Mouse (Mus musculus) c-Kit-positive CD71-negative TER-119-negative erythroid progenitor cells, embryonic 14.5 days (primary cell): ENCODE data around the gene Sec31a.
A peak's percentile ranks its signal among the peaks of the same experiment; 100 is the strongest.

Experiments
- DNase-seq: peaks from one replicate; pipeline ENCODE4 v3.0.0-alpha.2; 2013; ENCODE audit warnings: low read depth

Gene Sec31a

DNA sequence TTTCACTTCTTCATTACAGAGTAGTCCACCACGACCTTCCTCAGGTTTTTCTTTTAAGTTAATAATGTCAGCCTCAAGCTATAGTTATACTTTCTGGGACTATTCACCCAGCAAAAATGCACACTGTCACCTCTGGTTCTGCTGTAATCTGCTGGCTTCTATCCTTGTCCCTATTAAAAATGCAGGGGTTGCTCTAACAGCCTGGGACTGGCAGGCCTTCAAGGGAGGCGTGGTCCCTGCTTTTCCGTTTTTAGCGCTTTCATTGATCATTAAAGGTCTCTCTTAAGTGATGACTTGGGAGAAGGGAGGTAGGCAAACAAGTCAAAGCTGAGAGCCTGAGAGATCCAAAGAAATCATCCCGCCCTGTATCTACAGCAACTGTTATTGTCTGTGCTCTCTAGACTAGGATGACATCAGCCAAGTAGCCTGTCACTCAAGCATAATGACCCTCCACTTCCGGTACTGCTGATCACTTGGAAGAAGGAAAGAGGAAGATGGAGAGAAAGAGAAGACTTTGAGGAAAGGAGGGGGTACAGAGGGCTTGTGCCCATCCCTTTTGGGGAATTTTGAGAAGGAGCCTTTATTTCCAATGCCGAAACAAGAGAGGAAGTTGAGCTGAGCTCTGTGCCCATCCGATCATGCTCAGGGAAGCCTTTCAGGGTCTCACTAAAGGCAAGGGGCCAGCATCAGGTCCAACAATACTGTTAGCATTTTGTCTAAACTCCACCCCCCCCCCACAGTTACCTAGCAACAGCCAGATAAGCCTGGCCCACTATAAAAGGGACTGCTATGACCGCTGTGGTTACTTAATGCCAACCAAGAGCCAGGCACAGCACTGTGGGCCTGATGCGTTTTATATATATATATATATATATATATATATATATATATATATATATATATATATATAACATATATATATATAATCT, 66.5 kb downstream of the Sec31a start:
- DNase-seq = no peak

DNA sequence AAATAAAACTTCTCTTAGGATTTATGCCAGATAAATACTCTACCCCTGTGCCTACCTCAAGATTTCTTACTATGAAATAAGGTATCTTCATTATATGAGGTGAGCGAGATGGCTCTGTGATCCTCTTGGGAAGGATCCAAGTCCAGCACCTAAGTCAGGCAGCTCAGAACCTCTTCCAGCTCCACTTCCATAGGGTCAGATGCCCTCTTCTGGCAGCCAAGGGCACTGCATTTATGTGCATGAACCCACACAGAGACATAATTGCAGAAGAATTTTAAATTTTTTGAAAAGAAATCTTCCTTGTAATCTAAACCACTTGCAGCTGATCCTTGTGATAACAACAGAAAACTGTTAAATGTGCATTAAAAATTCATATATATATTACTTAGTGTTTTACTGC, 70.9 kb downstream of the Sec31a start:
- DNase-seq = no peak

DNA sequence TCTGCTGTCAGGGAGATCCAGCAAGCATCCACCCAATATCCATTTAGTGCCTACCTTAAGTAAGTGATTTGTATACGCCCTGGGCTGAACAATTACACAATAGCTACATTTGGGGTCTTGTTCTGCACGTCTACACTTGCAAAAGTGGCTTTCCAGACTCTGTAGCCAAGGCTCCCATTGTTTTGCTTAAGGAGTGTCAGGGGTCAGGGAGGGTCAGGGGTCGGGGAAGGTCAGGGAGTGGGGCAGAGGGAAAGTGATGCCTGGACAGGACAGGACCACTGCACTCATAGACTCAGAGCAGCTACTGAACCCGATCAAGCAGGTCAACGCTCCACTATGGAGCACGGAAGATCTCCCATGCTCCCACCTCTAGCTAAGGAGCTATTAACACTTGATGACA, 72.9 kb downstream of the Sec31a start:
- DNase-seq = no peak

DNA sequence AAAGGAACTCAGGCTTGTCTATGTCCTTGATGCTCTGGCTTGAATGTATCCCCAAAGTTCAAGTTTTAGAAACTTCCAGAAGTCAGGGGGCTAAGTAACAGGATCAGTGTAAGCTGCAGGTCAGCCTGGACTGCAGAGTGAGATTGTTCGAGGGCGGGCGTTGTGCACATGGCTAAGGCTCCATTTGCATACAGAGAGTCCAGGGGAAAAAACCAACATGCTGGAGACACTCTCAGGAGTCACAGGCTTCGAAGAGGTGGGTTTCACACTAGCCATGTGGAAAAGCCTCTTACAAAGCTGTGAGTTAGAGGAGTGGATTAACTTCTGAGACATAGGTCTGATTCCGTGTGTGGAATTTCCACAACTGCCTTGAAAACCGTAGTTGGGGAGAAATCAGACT, 73.6 kb downstream of the Sec31a start:
- no peak for DNase-seq

DNA sequence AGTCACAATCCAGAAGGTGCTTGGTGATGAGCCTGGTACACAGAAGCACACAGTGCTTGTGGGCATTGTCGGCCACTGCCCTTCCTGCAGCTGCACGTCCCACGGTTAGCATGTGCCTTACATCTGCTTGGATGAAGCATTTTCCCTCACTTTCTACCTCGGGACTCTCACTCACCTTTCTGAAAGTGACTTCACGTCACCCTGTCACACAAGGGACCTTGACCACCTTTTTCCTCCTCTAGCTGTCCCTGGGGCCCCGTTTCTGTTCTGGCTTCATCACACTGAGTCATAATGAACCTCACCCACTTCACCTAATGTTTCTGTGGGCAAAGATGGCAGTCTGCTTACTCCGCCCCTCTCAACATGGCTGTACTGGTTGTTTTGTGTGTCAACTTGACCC, 75.0 kb downstream of the Sec31a start:
- no peak for DNase-seq

DNA sequence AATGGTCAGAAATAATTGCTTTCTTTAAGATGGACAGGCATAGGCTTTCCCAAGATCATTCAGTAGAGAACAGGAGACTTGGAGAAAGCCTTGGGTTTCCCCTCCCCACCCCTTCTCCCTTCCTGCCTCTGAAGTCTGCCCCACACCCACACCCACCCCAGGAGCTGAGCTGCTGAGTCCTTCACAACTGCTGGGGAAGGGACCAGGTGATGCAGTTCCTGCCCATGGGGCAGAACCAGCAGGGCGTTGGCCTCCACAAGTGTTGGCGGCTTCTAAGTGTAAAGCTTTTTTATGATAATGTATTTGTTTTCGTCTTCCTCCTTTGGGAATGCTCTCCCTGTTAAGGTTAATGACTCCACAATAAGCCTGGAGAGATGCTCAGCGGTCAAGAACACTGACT, 78.2 kb downstream of the Sec31a start:
- DNase-seq = no peak

DNA sequence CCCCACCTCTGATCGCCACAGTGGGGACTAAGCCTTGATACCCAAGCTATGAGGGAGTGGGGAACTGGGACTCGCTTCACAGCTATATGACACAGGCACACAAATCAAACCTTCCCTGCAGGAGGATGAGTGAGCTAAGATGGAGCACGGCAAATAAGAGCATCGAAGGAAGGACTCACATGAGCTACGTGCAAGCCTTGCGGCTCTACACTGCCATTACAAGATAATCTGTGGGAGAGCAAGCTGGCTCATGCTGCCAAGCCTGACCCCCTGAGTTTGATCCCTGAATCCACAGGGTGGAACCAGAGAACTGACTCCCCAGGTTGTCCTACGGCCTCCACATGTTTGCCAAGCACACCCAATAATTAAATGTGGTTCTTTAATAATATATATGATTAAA, 79.2 kb downstream of the Sec31a start:
- DNase-seq = no peak

DNA sequence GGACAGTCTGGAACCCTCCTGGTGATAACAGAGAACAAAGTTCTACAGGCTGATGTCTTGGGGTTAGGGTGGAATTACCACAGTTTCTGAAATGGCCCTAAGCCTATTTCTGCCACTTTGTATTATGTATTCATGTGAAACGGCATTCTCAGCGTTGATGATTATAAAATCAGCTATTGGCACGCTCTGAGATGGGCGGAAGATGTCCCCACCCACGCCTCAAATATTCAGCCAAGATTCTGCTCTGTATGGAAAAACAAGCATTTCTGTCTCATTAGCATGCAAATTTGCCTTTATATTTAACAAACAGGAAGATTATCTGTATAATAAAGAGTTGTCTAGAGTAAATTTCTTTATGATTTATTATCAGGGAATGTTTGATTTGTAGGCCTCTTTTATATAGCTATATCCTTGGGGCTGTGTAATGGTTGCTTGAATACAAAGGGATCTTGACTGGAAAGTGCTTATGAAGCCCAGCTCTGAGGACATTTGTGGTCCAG, 80.4 kb downstream of the Sec31a start:
- DNase-seq = no peak

DNA sequence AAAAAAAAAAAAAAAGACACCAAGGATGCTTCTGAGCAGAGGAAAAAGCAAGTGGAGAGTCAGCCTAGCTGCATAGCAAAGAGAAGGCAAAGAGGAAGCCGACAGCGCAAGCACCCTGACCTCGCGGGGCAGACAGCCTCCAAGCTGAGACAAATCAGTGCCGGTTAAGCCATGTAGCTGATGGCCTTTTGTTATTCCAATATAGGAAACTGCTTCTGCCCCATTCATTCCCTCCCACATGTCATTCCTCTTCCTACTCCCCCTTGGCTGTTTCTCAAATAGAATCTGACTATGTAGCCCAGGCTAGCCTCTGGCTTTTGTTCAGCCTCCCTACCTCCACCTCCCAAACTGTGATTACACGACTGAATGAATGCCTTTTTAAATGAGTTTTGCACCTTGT, 81.3 kb downstream of the Sec31a start:
- DNase-seq = no peak

DNA sequence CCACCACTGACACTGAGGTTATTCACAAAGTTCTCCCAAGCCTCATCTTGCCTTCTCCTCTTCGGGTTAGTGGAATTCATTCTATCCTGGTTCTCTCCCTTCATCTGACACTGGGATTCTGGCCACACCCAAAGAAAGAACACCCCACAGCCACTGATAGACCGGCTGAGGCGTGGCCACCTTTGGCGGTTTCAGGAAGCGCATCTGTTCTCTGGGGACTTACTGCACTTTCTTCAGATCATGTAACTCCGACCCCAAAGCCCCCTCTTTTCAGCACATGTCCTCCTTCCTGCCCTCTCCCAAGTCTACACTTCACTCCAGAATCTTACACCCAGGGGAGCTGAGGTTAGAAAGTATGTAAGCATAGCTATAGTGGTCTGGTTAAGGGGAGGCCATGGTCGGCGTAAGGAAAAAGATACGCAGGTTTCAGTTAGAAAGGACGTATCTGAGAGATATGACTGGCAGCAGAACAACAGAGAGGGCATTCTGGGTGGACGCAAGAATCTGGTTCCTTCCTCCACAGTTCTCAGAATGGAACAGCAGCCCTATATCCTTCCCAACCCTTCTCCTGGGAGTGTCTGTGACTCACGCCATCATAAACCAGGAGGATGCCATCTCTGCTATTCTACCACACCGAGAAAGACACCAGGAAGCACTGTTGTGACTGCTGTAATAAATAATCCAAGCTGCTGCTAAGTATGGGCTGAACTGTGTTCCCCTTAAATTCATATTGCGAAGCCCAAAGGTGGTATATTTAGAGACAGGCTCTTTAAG, 82.2 kb downstream of the Sec31a start:
- DNase-seq = no peak

DNA sequence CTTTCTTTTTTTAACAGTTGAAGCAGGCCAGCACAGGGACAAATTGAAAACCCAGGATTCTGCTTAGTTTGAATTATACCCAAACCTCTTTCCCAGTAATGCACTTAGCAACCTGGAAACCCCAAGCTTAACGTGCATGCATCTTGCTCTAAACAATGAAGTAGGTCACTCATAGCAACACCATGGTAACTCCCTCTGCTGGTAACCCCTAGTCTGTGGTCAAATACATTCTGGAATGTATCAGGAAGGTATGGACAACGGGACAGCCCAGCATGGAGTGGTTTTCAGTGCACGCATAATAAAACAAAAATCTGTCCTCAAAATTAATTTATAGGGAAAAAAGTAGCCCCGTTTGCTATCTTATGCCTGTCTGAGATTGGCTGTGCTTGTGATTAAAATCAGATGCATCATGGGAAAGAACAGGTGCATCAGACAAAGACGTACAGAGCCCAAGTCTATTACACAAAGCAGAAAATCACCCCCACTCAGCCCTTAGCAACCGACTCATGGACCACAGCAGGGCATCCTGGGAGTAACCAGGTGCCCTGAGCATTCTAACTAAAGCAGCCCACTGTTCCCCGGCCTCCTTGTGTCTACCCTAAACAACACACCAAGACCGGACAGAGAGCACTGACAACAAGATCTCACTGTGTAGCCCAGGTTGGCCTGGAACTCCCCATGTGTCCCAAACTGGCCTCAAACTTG, 83.6 kb downstream of the Sec31a start:
- DNase-seq = no peak

DNA sequence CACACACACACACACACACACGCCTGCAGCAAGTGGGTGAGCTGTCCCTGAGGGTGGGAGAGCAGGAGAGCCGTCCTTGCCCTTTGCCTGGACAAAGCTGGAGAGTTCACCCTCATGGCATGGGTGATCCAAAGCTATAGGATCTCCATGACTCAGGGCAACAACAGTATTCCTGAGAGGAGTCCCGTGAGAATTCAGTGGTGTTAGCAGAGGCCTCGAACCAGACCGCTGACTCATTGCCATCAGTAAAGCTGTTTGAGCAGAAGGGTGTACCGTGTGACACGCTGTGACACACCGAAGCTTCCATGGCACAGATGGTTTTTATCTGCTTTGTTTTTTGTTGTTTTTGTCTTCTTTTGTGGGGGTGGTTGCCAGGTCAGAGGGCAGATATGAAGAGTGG, 84.4 kb downstream of the Sec31a start:
- no peak for DNase-seq

DNA sequence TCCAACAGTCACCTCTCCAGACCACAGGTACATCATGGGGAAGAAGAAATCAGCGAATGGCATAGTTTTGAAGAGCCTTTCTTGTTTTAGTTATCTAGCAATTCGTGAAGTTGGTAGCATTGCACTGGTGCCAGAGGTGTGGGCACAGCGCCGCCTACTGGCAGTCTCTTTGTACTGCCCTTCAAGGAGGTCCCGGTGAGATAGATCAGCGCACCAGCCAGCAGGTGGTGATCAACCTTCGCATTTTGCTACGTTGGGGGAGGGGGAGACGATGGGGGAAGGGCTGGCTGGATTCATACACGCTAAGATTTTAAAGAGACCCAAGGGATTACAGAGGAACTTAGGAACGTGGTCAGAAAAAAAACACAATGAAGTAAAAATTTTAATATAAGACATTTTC, 94.0 kb downstream of the Sec31a start:
- DNase-seq = peak; percentile 75

DNA sequence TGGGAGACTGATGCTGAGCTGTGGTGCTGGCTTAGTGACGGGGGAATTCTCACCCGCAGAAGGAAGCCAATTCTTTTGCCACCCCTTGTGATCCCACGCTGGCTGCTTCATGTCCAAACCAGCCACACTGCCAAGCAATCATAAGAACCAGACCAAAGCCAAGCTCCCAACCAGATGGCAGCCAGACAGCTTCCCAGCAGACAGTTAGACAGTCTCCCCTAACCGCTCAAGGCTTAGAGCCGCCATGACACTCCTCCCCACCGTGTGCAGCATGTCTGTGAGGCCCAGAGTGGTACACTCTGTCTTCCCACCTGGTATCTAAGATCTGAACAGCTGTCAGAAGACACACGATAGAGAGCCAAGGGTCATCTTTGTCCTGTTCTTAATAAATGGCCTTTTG, 98.2 kb downstream of the Sec31a start:
- no peak for DNase-seq

DNA sequence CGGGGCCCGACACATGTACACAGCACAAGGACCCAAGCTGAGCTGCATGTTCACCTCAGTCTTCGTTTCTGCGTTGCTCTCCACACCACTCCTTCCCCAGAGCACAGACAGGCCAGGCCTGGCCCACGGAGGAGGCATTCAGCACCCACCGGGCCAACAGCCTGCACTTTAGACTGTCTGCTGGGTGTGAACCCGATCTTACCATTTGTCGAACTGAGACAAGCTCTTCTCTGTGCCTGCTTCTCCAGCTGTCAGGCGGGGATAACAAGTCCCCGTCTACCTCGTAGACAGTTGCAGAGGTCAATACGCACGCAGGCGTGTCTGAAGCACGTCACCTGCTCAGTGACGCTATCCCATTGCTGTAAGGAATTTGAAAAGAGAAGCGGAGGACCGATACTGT, 99.0 kb downstream of the Sec31a start:
- no peak for DNase-seq

DNA sequence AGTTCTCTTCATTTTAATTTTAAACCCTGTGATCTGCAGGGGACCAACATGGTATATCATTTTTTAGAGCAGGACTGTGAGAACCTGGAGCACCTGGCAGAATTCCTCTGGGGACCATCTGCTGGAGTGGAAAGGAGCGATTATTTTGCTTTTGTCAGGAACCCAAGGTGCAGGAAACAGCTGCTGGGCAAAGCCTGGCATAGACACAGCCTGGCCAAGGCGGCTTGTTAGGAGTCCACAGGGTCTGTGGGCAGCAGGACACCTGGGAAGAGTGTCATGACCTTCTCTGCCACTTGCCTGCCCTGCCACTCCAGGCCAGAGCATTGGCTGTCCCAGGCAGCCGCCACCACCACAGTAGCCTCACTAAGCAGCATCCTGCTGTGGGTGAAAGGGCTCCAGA, 100.4 kb downstream of the Sec31a start:
- DNase-seq = no peak

DNA sequence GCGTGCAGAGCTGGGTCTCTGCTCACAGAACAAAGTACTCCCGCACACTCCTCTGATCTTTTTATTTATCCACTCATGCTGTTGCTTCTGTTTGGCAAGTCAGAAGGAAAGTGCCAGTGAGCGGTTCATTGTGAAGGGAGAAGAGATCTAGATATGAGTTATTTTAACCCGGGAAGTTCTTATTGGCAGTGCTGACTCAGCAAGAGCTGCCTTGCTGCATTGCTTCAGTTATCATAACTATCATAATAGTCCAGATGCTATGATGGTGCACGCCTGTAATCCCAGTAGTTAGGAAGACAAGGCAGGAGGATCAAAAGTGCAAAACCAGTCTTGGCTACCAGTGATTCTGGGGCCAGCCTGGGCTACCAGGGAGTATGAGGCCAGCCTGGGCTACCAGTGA, 103.6 kb downstream of the Sec31a start:
- DNase-seq = no peak
